Mouse (Mus musculus) ovary, adult 10 weeks (tissue): ENCODE data around the gene H2al1b. TPM values are rescaled to one million over a fixed set of nuclear protein-coding genes. Genes with fewer than 3 reads are reported as not detected.

ENCODE experiments used
- polyA plus RNA-seq: library from polyadenylated mRNA; stranded (reverse); fragments of 350-450 nt; fragmentation: Illumina TruSeq; extraction: RNeasy Lipid Tissue Mini Kit (QIAGEN cat#74804); gene quantifications from one replicate; pipeline ENCODE4 v1.2.3, GENCODE M21; 2014

H2al1b gene
- not detected for polyA plus RNA-seq

DNA sequence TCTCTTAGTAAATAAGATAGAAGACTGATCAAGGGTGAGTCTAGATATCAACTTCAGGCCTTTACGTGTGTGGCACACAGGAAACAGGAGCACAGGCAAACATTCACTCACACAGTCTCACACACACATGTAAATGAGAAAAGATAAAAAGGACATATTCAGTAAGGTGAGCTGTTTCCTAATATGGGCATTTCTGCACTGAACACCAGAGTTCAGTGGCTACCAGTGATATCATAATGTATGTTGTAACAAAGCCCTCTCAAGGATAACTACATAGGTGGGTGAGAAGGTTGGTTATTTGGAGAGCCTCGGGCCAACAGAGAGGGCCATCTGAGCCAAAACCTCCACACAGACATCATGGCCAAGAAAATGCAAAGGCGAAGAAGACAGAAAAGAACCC lies at the start of gene H2al1b:
Gene H2al1b (plus strand): TSS at position 301 of the 400 bp plus-strand sequence.

DNA sequence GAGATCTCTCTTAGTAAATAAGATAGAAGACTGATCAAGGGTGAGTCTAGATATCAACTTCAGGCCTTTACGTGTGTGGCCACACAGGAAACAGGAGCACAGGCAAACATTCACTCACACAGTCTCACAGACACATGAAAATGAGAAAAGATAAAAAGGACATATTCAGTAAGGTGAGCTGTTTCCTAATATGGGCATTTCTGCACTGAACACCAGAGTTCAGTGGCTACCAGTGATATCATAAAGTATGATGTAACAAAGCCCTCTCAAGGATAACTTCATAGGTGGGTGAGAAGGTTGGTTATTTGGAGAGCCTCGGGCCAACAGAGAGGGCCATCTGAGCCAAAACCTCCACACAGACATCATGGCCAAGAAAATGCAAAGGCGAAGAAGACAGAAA lies 3.3 kb upstream of the H2al1b start, which contains the start of gene H2al1a:
Gene H2al1a (plus strand): TSS at position 301 of the 400 bp plus-strand sequence.

DNA sequence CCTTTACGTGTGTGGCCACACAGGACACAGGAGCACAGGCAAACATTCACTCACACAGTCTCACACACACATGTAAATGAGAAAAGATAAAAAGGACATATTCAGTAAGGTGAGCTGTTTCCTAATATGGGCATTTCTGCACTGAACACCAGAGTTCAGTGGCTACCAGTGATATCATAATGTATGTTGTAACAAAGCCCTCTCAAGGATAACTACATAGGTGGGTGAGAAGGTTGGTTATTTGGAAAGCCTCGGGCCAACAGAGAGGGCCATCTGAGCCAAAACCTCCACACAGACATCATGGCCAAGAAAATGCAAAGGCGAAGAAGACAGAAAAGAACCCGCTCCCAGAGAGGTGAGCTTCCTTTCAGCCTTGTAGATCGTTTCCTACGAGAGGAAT lies 3.1 kb downstream of the H2al1b start, which contains the start of gene H2al1c:
Gene H2al1c (plus strand): TSS at position 301 of the 400 bp plus-strand sequence.

DNA sequence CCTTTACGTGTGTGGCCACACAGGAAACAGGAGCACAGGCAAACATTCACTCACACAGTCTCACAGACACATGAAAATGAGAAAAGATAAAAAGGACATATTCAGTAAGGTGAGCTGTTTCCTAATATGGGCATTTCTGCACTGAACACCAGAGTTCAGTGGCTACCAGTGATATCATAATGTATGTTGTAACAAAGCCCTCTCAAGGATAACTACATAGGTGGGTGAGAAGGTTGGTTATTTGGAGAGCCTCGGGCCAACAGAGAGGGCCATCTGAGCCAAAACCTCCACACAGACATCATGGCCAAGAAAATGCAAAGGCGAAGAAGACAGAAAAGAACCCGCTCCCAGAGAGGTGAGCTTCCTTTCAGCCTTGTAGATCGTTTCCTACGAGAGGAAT lies 6.3 kb downstream of the H2al1b start, which contains the start of gene H2al1d:
Gene H2al1d (plus strand): TSS at position 301 of the 400 bp plus-strand sequence.

DNA sequence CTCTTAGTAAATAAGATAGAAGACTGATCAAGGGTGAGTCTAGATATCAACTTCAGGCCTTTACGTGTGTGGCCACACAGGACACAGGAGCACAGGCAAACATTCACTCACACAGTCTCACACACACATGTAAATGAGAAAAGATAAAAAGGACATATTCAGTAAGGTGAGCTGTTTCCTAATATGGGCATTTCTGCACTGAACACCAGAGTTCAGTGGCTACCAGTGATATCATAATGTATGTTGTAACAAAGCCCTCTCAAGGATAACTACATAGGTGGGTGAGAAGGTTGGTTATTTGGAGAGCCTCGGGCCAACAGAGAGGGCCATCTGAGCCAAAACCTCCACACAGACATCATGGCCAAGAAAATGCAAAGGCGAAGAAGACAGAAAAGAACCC lies 9.4 kb downstream of the H2al1b start, which contains the start of gene H2al1e:
Gene H2al1e (plus strand): TSS at position 301 of the 400 bp plus-strand sequence.

DNA sequence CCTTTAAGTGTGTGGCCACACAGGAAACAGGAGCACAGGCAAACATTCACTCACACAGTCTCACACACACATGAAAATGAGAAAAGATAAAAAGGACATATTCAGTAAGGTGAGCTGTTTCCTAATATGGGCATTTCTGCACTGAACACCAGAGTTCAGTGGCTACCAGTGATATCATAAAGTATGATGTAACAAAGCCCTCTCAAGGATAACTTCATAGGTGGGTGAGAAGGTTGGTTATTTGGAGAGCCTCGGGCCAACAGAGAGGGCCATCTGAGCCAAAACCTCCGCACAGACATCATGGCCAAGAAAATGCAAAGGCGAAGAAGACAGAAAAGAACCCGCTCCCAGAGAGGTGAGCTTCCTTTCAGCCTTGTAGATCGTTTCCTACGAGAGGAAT lies 12.6 kb downstream of the H2al1b start, which contains the start of gene H2al1f:
Gene H2al1f (plus strand): TSS at position 301 of the 400 bp plus-strand sequence.

DNA sequence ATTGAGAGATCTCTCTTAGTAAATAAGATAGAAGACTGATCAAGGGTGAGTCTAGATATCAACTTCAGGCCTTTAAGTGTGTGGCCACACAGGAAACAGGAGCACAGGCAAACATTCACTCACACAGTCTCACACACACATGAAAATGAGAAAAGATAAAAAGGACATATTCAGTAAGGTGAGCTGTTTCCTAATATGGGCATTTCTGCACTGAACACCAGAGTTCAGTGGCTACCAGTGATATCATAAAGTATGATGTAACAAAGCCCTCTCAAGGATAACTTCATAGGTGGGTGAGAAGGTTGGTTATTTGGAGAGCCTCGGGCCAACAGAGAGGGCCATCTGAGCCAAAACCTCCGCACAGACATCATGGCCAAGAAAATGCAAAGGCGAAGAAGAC lies 15.7 kb downstream of the H2al1b start, which contains the start of gene H2al1g:
Gene H2al1g (plus strand): TSS at position 301 of the 400 bp plus-strand sequence.

DNA sequence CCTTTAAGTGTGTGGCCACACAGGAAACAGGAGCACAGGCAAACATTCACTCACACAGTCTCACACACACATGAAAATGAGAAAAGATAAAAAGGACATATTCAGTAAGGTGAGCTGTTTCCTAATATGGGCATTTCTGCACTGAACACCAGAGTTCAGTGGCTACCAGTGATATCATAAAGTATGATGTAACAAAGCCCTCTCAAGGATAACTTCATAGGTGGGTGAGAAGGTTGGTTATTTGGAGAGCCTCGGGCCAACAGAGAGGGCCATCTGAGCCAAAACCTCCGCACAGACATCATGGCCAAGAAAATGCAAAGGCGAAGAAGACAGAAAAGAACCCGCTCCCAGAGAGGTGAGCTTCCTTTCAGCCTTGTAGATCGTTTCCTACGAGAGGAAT lies 19.0 kb downstream of the H2al1b start, which contains the start of gene H2al1h:
Gene H2al1h (plus strand): TSS at position 301 of the 400 bp plus-strand sequence.

DNA sequence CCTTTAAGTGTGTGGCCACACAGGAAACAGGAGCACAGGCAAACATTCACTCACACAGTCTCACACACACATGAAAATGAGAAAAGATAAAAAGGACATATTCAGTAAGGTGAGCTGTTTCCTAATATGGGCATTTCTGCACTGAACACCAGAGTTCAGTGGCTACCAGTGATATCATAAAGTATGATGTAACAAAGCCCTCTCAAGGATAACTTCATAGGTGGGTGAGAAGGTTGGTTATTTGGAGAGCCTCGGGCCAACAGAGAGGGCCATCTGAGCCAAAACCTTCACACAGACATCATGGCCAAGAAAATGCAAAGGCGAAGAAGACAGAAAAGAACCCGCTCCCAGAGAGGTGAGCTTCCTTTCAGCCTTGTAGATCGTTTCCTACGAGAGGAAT lies 22.1 kb downstream of the H2al1b start, which contains the start of gene H2al1i:
Gene H2al1i (plus strand): TSS at position 301 of the 400 bp plus-strand sequence.

DNA sequence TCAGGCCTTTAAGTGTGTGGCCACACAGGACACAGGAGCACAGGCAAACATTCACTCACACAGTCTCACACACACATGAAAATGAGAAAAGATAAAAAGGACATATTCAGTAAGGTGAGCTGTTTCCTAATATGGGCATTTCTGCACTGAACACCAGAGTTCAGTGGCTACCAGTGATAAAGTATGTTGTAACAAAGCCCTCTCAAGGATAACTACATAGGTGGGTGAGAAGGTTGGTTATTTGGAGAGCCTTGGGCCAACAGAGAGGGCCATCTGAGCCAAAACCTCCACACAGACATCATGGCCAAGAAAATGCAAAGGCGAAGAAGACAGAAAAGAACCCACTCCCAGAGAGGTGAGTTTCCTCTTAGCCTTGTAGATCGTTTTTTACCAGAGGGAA lies 25.3 kb downstream of the H2al1b start, which contains the start of gene H2al1j:
Gene H2al1j (plus strand): TSS at position 301 of the 400 bp plus-strand sequence.

Other genes with a start within 250 kb of the H2al1b start
- not detected for gene H2al1a, start 3.2 kb upstream of the H2al1b start, polyA plus RNA-seq
- not detected for gene H2al1c, start 3.2 kb downstream of the H2al1b start, polyA plus RNA-seq
- gene H2al1d, start 6.4 kb downstream of the H2al1b start, polyA plus RNA-seq, result not detected
- gene H2al1e, start 9.5 kb downstream of the H2al1b start, polyA plus RNA-seq, result not detected
- not detected for gene H2al1f, start 12.7 kb downstream of the H2al1b start, polyA plus RNA-seq
- gene H2al1g, start 15.8 kb downstream of the H2al1b start, polyA plus RNA-seq, result not detected
- gene H2al1h, start 19.1 kb downstream of the H2al1b start, polyA plus RNA-seq, result not detected
- not detected for gene H2al1i, start 22.2 kb downstream of the H2al1b start, polyA plus RNA-seq
- gene H2al1j, start 25.4 kb downstream of the H2al1b start, polyA plus RNA-seq, result not detected